Mouse (Mus musculus) liver, embryonic 14.5 days (tissue): ENCODE results near the gene Nanp. TPM values are rescaled to one million over a fixed set of nuclear protein-coding genes. Genes with fewer than 3 reads are reported as not detected.

Source experiments
- ATAC-seq: fragments of 200-750 bp; cut with Nextera tagmentation; 2 replicates; pipeline ENCODE4 v1.8.0; 2017; ENCODE audit warnings: moderate number of reproducible peaks, mild to moderate bottlenecking, moderate library complexity; ENCODE audit not compliant: insufficient read depth
- DNase-seq, 3 experiments: peaks; one replicate each; pipeline ENCODE4 v3.0.0-alpha.2; 2012 to 2013; ENCODE audit warnings: low read depth in 3 of 3, low spot score in 3 of 3
- H3K27ac ChIP-seq: fragments of 300-500 bp; sonication (generic); 2 replicates; pipeline ENCODE4 v1.5.1; 2014; ENCODE audit warnings: moderate library complexity, mild to moderate bottlenecking, control low read depth, inconsistent platforms
- H3K27me3 ChIP-seq: fragments of 300-500 bp; sonication (generic); 2 replicates; pipeline ENCODE4 v1.6.1; 2014; ENCODE audit warnings: mild to moderate bottlenecking, low read length, moderate library complexity; ENCODE audit not compliant: control insufficient read depth, insufficient read depth
- H3K36me3 ChIP-seq: fragments of 300-500 bp; sonication (generic); replicated peaks from 2 replicates; pipeline ENCODE4 v1.6.1; 2014; ENCODE audit warnings: low read depth; ENCODE audit not compliant: control insufficient read depth, insufficient read depth
- H3K4me1 ChIP-seq, 2 experiments: fragments of 200-500 bp in 1 of 2; fragments of 300-500 bp in 1 of 2; sonication (generic) in 1 of 2; replicated peaks; 2 replicates each; pipeline ENCODE4 v1.6.1; 2012 to 2014; ENCODE audit warnings: antibody characterized with exemption in 1 of 2, inconsistent platforms in 1 of 2, low read length in 1 of 2; ENCODE audit not compliant: control insufficient read depth in 2 of 2, insufficient read depth in 2 of 2
- H3K4me2 ChIP-seq: fragments of 300-500 bp; sonication (generic); 2 replicates; pipeline ENCODE4 v1.6.1; 2014; ENCODE audit warnings: low read depth, mild to moderate bottlenecking, control low read depth, moderate library complexity
- H3K4me3 ChIP-seq, 2 experiments: fragments of 200-500 bp in 1 of 2; fragments of 300-500 bp in 1 of 2; sonication (generic) in 1 of 2; 2 replicates each; pipeline ENCODE4 v1.5.1; 2012 to 2014; ENCODE audit warnings: low read depth in 2 of 2, low read length in 2 of 2, mild to moderate bottlenecking in 2 of 2, control low read depth in 1 of 2, inconsistent platforms in 1 of 2, moderate library complexity in 1 of 2; ENCODE audit not compliant: insufficient read depth in 1 of 2
- H3K9ac ChIP-seq: fragments of 300-500 bp; sonication (generic); replicated peaks from 2 replicates; pipeline ENCODE4 v1.6.1; 2014; ENCODE audit warnings: mild to moderate bottlenecking, control low read depth, moderate library complexity
- H3K9me3 ChIP-seq: fragments of 300-500 bp; sonication (generic); 2 replicates; pipeline ENCODE4 v1.6.1; 2016; ENCODE audit warnings: low read length, mixed read lengths; ENCODE audit not compliant: control insufficient read depth
- CTCF ChIP-seq: IDR thresholded peaks from 2 replicates; pipeline ENCODE4 v1.5.1; 2016; ENCODE audit warnings: antibody characterized with exemption, low read depth, control low read depth
- EP300 ChIP-seq: IDR thresholded peaks from 2 replicates; pipeline ENCODE4 v1.6.1; 2016; ENCODE audit warnings: antibody characterized with exemption, low read depth
- WGBS: fragments of 180-500 bp; shearing (Covaris S2); extraction: QIAGEN DNeasy Blood & Tissue Kit; methylation state at CpG from one replicate; pipeline ENCODE4 v1.1.7; 2014; ENCODE audit not compliant: insufficient replicate concordance; 5-methylcytosine and 5-hydroxymethylcytosine counted together
- polyA plus RNA-seq, 2 experiments: library from polyadenylated mRNA; depleted of rRNA in 1 of 2; stranded (reverse) in 1 of 2; unstranded in 1 of 2; fragments of >200 nt; fragmentation: Nextera tagmentation in 1 of 2; extraction: Ambion mirVana in 1 of 2; gene quantifications; 2 replicates each; pipeline versions ENCODE4 v1.2.1 to v1.2.3; 2012 to 2014

Nanp gene
- polyA plus RNA-seq, 2 experiments = 28.8 to 76.9 TPM

DNA sequence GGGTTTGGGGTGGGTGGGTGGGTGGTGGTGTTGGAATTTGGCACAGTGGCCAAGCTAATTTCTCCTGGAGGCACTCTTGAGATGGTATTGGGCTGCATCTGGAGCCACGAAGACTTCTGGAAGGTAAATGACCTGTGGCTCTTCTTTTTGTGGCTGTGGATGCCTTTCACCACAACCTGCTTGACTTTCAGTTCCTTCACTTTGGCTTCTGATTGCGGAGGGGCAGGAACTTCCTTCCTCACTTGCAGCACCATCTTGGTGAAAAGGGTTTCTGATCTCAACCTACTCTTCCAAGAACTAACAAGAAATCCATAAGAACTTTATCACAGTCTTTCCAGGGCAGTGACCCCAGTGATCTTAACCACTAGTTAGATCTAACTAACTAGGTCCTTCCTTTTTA, 23.9 kb downstream of the Nanp start:
- Histone ChIP-seq H3K9ac (no peak overlapping the region), H3K4me3 (no peak overlapping the region), H3K9me3 (no peaks in the 10 kb centered on the region), H3K36me3 (no peaks in the 10 kb centered on the region), H3K4me2 (no peak overlapping the region), H3K27ac (no peak overlapping the region), H3K4me1 (peaks cover 13 to 19% of the 10 kb centered on the region in 2 experiments), H3K27me3 (no peaks in the 10 kb centered on the region)
- WGBS = 41% methylated on average over 2 of the region's 2 CpGs
- no peak for ATAC-seq
- no peak for DNase-seq
- no peak for TF ChIP-seq EP300
- TF ChIP-seq CTCF = no peak

DNA sequence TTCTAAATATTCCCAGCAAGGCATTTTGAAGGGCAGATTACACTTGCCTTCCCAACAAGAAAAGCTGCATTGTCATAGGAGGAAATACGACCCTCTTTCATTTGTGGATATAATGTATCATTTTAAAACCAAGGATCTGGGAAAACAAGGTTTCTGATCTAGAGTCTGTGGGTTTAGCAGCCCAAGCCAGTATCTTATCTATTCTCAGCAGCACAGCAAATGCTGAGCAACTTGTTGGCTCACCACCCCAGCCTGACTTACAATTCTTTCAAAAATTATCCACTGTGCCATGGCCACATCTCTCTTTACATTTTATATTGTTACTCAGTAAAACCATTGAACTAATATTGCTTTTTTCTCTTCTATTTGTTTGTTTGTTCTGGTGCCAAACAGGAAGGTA, 27.9 kb downstream of the Nanp start:
- H3K9me3 ChIP-seq = no peaks in the 10 kb centered on the region
- H3K36me3 ChIP-seq = no peaks in the 10 kb centered on the region
- peaks cover 40 to 48% of the 10 kb centered on the region in 2 experiments for H3K4me1 ChIP-seq
- peak; percentile 64 for ATAC-seq
- H3K27ac ChIP-seq = peak overlapping the region; percentile 93
- TF ChIP-seq CTCF (no peak), EP300 (peak; percentile 84)
- peak overlapping the region; percentile 66 for H3K9ac ChIP-seq
- peak; percentile 54 to 66 (median 59) for DNase-seq
- peak overlapping the region in 1 of 2 experiments; percentile 31; a peak in 2 of 4 replicates for H3K4me3 ChIP-seq
- 11% methylated on average over 1 of the region's 1 CpGs for WGBS
- H3K27me3 ChIP-seq = no peaks in the 10 kb centered on the region
- peak overlapping the region; percentile 80 for H3K4me2 ChIP-seq

DNA sequence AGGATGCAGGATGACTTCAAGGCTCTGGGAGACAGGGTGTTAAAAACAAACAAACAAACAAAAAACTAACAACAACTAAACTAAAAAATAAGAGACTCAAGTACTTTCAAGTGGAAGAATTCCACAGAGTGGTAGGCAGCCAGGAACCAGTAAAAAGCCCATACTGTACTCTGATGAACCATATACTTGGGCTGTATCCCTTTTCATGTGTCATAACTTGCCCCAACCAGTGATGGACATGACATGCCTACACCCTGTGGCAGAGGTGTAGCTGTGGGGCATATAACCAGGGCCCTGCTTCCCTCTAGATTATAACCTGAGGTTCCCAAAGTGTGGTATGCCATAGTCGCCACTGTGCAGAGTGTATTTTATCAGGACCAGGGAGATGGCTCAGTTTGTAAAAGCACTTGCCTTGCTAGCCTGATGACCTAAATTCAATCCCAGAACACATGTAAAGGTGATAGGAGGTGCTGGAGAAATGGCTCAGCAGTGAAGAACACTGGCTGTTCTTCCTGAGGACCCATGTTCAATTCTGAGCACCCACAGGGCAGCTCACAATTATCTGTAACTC, 29.6 kb downstream of the Nanp start:
- H3K4me2 ChIP-seq = peak overlapping the region; percentile 97
- TF ChIP-seq EP300 (no peak), CTCF (no peak)
- WGBS = 32% methylated on average over 1 of the region's 1 CpGs
- no peaks in the 10 kb centered on the region for H3K36me3 ChIP-seq
- H3K27ac ChIP-seq = peak overlapping the region; percentile 93
- H3K9me3 ChIP-seq = no peaks in the 10 kb centered on the region
- DNase-seq (peak in 1 of 3 experiments; percentile 27), ATAC-seq (peak; percentile 36)
- H3K4me1 ChIP-seq = peaks cover 51 to 62% of the 10 kb centered on the region in 2 experiments
- peak overlapping the region in 1 of 2 experiments; percentile 98; a peak in 2 of 4 replicates for H3K4me3 ChIP-seq
- H3K9ac ChIP-seq = peak overlapping the region; percentile 31
- no peaks in the 10 kb centered on the region for H3K27me3 ChIP-seq

DNA sequence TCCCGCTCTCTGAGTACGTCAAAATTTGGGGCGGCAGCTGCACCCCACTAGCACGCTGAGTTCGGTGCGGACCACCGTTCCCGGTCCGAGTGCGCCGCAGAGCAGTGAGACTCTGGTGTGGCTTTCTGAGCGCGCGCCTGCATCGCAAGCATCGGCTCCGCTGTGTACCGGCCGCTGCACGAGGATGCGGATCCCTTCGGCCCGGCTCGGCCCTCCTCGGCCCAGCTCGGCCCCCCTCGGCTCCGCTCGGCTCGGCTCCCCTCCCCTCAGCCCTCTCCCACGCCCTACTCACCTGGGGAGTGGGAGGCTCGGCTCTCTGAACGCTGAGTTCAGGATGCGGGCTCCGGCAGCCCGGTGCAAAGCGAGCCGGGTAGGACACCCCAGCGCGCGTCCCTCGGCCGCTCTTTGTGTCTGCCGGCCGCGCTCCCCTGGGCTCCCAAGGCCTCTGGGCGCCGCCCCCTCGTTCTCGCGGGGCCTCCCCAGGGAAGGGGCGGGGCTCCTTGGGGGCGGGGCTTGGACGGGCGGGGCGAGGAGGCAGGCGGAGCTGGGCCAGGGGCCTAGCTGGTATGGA, 30.2 kb downstream of the Nanp start:
- 0% methylated on average over 57 of the region's 57 CpGs for WGBS
- peak; percentile 84 for ATAC-seq
- peak overlapping the region; percentile 78 for H3K27ac ChIP-seq
- H3K36me3 ChIP-seq = no peaks in the 10 kb centered on the region
- TF ChIP-seq CTCF (no peak), EP300 (peak; percentile 25; the same call in 1 of the 2 replicates)
- DNase-seq = peak; percentile 75 to 79 (median 76)
- peak overlapping the region; percentile 82 to 98 for H3K4me3 ChIP-seq
- H3K9ac ChIP-seq = peak overlapping the region; percentile 97
- peak overlapping the region; percentile 97 for H3K4me2 ChIP-seq
- H3K4me1 ChIP-seq = peaks cover 57 to 68% of the 10 kb centered on the region in 2 experiments
- H3K27me3 ChIP-seq = no peaks in the 10 kb centered on the region
- no peaks in the 10 kb centered on the region for H3K9me3 ChIP-seq

DNA sequence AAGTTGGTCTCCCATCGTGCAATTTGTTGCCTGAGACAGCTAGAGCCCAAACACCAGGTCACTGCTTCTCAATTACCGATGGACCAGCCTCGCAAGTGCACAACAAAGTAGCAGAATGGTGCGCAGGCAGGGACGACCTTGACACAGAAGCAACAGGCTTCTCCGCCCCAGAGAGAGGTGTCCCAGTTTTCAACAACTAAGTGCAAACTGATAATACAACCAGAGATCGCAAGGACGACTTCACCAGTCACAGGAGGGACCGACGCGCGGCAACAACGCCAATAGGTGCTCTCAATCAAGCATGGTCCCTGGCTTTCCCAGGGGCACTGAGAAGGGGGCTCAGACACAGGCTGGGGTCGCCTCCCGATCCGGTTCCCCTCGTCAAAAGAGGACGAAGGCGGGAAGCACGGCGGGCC, 30.7 kb downstream of the Nanp start:
- Histone ChIP-seq H3K36me3 (no peaks in the 10 kb centered on the region), H3K27me3 (no peaks in the 10 kb centered on the region), H3K9me3 (no peaks in the 10 kb centered on the region), H3K27ac (peak overlapping the region; percentile 78), H3K4me2 (peak overlapping the region; percentile 97), H3K9ac (peak overlapping the region; percentile 97), H3K4me3 (peak overlapping the region; percentile 82 to 98), H3K4me1 (peaks cover 62 to 73% of the 10 kb centered on the region in 2 experiments)
- ATAC-seq = peak; percentile 38
- TF ChIP-seq CTCF (no peak), EP300 (no peak)
- 1% methylated on average over 21 of the region's 21 CpGs for WGBS
- DNase-seq = peak in 2 of 3 experiments; percentile 46 to 52
